Mouse (Mus musculus): ENCODE measurements around the gene Hsf4. TPM values are rescaled to one million over a fixed set of nuclear protein-coding genes. Genes with fewer than 3 reads are reported as not detected.

Gene Hsf4
- polyA plus RNA-seq, 1 experiment from 2014 or later, result 0.19 TPM

- H3K4me2 ChIP-seq (replicated peaks), result peak overlapping the region; percentile 87
- WGBS, result 40% methylated on average over 16 of the region's 16 CpGs
Measured at GRCm38 (mm10) chr8:105263244-105263912, 6.2 kb upstream of the Hsf4 start.

GRCm38 (mm10) chr8:105264024-105264982, 5.3 kb upstream of the Hsf4 start, which contains the start of the genes Tradd and Fbxl8:
Gene Tradd, minus strand, starts transcription at chr8:105264609.
Gene Fbxl8, plus strand, starts transcription at chr8:105264648.
- Histone ChIP-seq H3K27ac (no peak within 1 kb of the TSS), H3K36me3 (no peaks in the 10 kb centered on the region), H3K9ac (peak within 1 kb of the TSS; percentile 76), H3K4me2 (replicated peaks) (peak within 1 kb of the TSS; percentile 87), H3K9me3 (peaks cover 9% of the 10 kb centered on the region; the same call in 1 of the 2 replicates), H3K4me3 (peak within 1 kb of the TSS; percentile 69), H3K4me1 (peaks cover 30% of the 10 kb centered on the region), H3K27me3 (peaks cover 90% of the 10 kb centered on the region)
- peak; percentile 66 for ATAC-seq (ENCODE audit: low FRiP score, low read depth)
- under 1% methylated on average over 54 of the region's 54 CpGs for WGBS

More at GRCm38 (mm10) chr8:105263244-105263912, 6.2 kb upstream of the Hsf4 start:
- ATAC-seq (ENCODE audit: low FRiP score, low read depth), result no peak
- Histone ChIP-seq H3K4me3 (peak overlapping the region; percentile 69), H3K27ac (no peak overlapping the region), H3K9ac (no peak overlapping the region), H3K27me3 (peaks cover 90% of the 10 kb centered on the region), H3K9me3 (peaks cover 9% of the 10 kb centered on the region; the same call in 1 of the 2 replicates), H3K4me1 (peaks cover 30% of the 10 kb centered on the region), H3K36me3 (no peaks in the 10 kb centered on the region)

- no peak for ATAC-seq (ENCODE audit: low FRiP score, low read depth)
- Histone ChIP-seq H3K27me3 (peaks cover 90% of the 10 kb centered on the region), H3K4me1 (peaks cover 31% of the 10 kb centered on the region), H3K4me3 (peak overlapping the region; percentile 69), H3K27ac (no peak overlapping the region), H3K9me3 (peaks cover 9% of the 10 kb centered on the region; the same call in 1 of the 2 replicates), H3K36me3 (no peaks in the 10 kb centered on the region), H3K9ac (peak overlapping the region; percentile 76; the same call in 1 of the 2 replicates), H3K4me2 (replicated peaks) (peak overlapping the region; percentile 87)
- 6% methylated on average over 10 of the region's 10 CpGs for WGBS
Measured at GRCm38 (mm10) chr8:105265128-105265527, 4.5 kb upstream of the Hsf4 start.

GRCm38 (mm10) chr8:105266775-105267174, 2.8 kb upstream of the Hsf4 start:
- WGBS, result 18% methylated on average over 13 of the region's 13 CpGs
- no peak for ATAC-seq (ENCODE audit: low FRiP score, low read depth)

GRCm38 (mm10) chr8:105268342-105269074, 1.1 kb upstream of the Hsf4 start:
- Histone ChIP-seq H3K27me3 (peaks cover 94% of the 10 kb centered on the region), H3K36me3 (no peaks in the 10 kb centered on the region), H3K27ac (no peak overlapping the region), H3K4me2 (replicated peaks) (peak overlapping the region; percentile 87), H3K4me3 (peak overlapping the region; percentile 52), H3K9ac (peak overlapping the region; percentile 62), H3K4me1 (peaks cover 40% of the 10 kb centered on the region), H3K9me3 (0 out of 2 replicates have a peak, but pooled peaks cover 4% of the 10 kb centered on the region)
- peak; percentile 66 for ATAC-seq (ENCODE audit: low FRiP score, low read depth)
- WGBS, result under 1% methylated on average over 65 of the region's 65 CpGs

More at GRCm38 (mm10) chr8:105266775-105267174, 2.8 kb upstream of the Hsf4 start:
- Histone ChIP-seq H3K4me3 (no peak overlapping the region), H3K27ac (no peak overlapping the region), H3K4me1 (peaks cover 40% of the 10 kb centered on the region), H3K9ac (no peak overlapping the region), H3K36me3 (no peaks in the 10 kb centered on the region), H3K9me3 (0 out of 2 replicates have a peak, but pooled peaks cover 4% of the 10 kb centered on the region), H3K4me2 (replicated peaks) (no peak overlapping the region), H3K27me3 (peaks cover 90% of the 10 kb centered on the region)

GRCm38 (mm10) chr8:105269075-105269458, 534 bp upstream of the Hsf4 start:
- Histone ChIP-seq H3K9ac (peak overlapping the region; percentile 62), H3K27me3 (peaks cover 94% of the 10 kb centered on the region), H3K4me3 (peak overlapping the region; percentile 52), H3K27ac (no peak overlapping the region), H3K9me3 (0 out of 2 replicates have a peak, but pooled peaks cover 4% of the 10 kb centered on the region), H3K4me2 (replicated peaks) (peak overlapping the region; percentile 87), H3K36me3 (no peaks in the 10 kb centered on the region), H3K4me1 (peaks cover 40% of the 10 kb centered on the region)
- 2% methylated on average over 10 of the region's 10 CpGs for WGBS
- ATAC-seq (ENCODE audit: low FRiP score, low read depth), result 0 out of 2 replicates have a peak, but pooled peaks have one; percentile 1

GRCm38 (mm10) chr8:105270101-105270915, 707 bp downstream of the Hsf4 start:
- no peaks in the 10 kb centered on the region for H3K36me3 ChIP-seq
- H3K9me3 ChIP-seq, result 0 out of 2 replicates have a peak, but pooled peaks cover 4% of the 10 kb centered on the region
- peak overlapping the region; percentile 87 for H3K4me2 ChIP-seq (replicated peaks)
- 3% methylated on average over 39 of the region's 39 CpGs for WGBS
- peak overlapping the region; percentile 62; the same call in 1 of the 2 replicates for H3K9ac ChIP-seq
- peaks cover 35% of the 10 kb centered on the region for H3K4me1 ChIP-seq
- ATAC-seq (ENCODE audit: low FRiP score, low read depth), result no peak
- H3K27me3 ChIP-seq, result peaks cover 99% of the 10 kb centered on the region
- H3K27ac ChIP-seq, result no peak overlapping the region
- peak overlapping the region; percentile 52 for H3K4me3 ChIP-seq

GRCm38 (mm10) chr8:105270916-105271186, 1.2 kb downstream of the Hsf4 start:
- ATAC-seq (ENCODE audit: low FRiP score, low read depth), result no peak
- WGBS, result 2% methylated on average over 11 of the region's 11 CpGs

GRCm38 (mm10) chr8:105275387-105275786, 5.8 kb downstream of the Hsf4 start:
- ATAC-seq (ENCODE audit: low FRiP score, low read depth), result no peak
- peaks cover 100% of the 10 kb centered on the region for H3K27me3 ChIP-seq
- 5% methylated on average over 10 of the region's 11 CpGs for WGBS
- peaks cover 31% of the 10 kb centered on the region for H3K4me1 ChIP-seq
- H3K4me3 ChIP-seq, result peak overlapping the region; percentile 49; the same call in 1 of the 2 replicates
- no peaks in the 10 kb centered on the region for H3K9me3 ChIP-seq
- no peaks in the 10 kb centered on the region for H3K36me3 ChIP-seq
- H3K27ac ChIP-seq, result no peak overlapping the region
- no peak overlapping the region for H3K9ac ChIP-seq
- H3K4me2 ChIP-seq (replicated peaks), result peak overlapping the region; percentile 77

More at GRCm38 (mm10) chr8:105270916-105271186, 1.2 kb downstream of the Hsf4 start:
- H3K27me3 ChIP-seq, result peaks cover 100% of the 10 kb centered on the region
- no peak overlapping the region for H3K27ac ChIP-seq
- peak overlapping the region; percentile 15 for H3K4me3 ChIP-seq
- no peaks in the 10 kb centered on the region for H3K36me3 ChIP-seq
- H3K4me1 ChIP-seq, result peaks cover 40% of the 10 kb centered on the region
- H3K9ac ChIP-seq, result peak overlapping the region; percentile 25; the same call in 1 of the 2 replicates
- 0 out of 2 replicates have a peak, but pooled peaks cover 4% of the 10 kb centered on the region for H3K9me3 ChIP-seq
- peak overlapping the region; percentile 87 for H3K4me2 ChIP-seq (replicated peaks)

- Histone ChIP-seq H3K27me3 (peaks cover 99% of the 10 kb centered on the region), H3K4me3 (peak within 1 kb of the TSS; percentile 49), H3K9me3 (no peaks in the 10 kb centered on the region), H3K27ac (no peak within 1 kb of the TSS), H3K9ac (peak within 1 kb of the TSS; percentile 63), H3K4me1 (peaks cover 27% of the 10 kb centered on the region), H3K4me2 (replicated peaks) (peak within 1 kb of the TSS; percentile 77), H3K36me3 (no peaks in the 10 kb centered on the region)
- 4% methylated on average over 10 of the region's 10 CpGs for WGBS
- ATAC-seq (ENCODE audit: low FRiP score, low read depth), result no peak
Measured at GRCm38 (mm10) chr8:105275840-105276239, 6.2 kb downstream of the Hsf4 start, which contains the start of gene Nol3. Gene Nol3, plus strand, starts transcription at chr8:105276140.
